Mouse (Mus musculus) limb, embryonic 12.5 days (tissue): ENCODE data around the gene Ccl2. TPM values are rescaled to one million over a fixed set of nuclear protein-coding genes. Genes with fewer than 3 reads are reported as not detected.

Source experiments
- ATAC-seq: fragments of 200-750 bp; cut with Nextera tagmentation; 2 replicates; pipeline ENCODE4 v1.8.0; 2017; ENCODE audit warnings: low read depth, moderate TSS enrichment; ENCODE audit not compliant: insufficient number of reproducible peaks, insufficient read depth, low FRiP score, low TSS enrichment
- H3K27ac ChIP-seq: fragments of 300-500 bp; sonication (generic); 2 replicates; pipeline ENCODE4 v1.5.1; 2016; ENCODE audit warnings: mild to moderate bottlenecking, moderate library complexity
- H3K27me3 ChIP-seq: fragments of 300-500 bp; sonication (generic); 2 replicates; pipeline ENCODE4 v1.6.1; 2016; ENCODE audit warnings: mild to moderate bottlenecking, moderate library complexity
- H3K36me3 ChIP-seq: fragments of 300-500 bp; sonication (generic); 2 replicates; pipeline ENCODE4 v1.6.1; 2016; ENCODE audit warnings: mild to moderate bottlenecking, moderate library complexity
- H3K4me1 ChIP-seq: fragments of 300-500 bp; sonication (generic); replicated peaks from 2 replicates; pipeline ENCODE4 v1.6.1; 2016
- H3K4me2 ChIP-seq: fragments of 300-500 bp; sonication (generic); 2 replicates; pipeline ENCODE4 v1.6.1; 2016; ENCODE audit warnings: mild to moderate bottlenecking, moderate library complexity
- H3K4me3 ChIP-seq: fragments of 300-500 bp; sonication (generic); replicated peaks from 2 replicates; pipeline ENCODE4 v1.5.1; 2016; ENCODE audit warnings: mild to moderate bottlenecking
- H3K9ac ChIP-seq: fragments of 300-500 bp; sonication (generic); replicated peaks from 2 replicates; pipeline ENCODE4 v1.6.1; 2016; ENCODE audit warnings: mild to moderate bottlenecking, moderate library complexity
- H3K9me3 ChIP-seq: fragments of 300-500 bp; sonication (generic); 2 replicates; pipeline ENCODE4 v1.6.1; 2016; ENCODE audit warnings: mild to moderate bottlenecking, moderate library complexity
- WGBS: fragments of 180-500 bp; shearing (Covaris S2); methylation state at CpG from one replicate; pipeline ENCODE4 v1.1.7; 2016; 5-methylcytosine and 5-hydroxymethylcytosine counted together
- polyA plus RNA-seq: library from polyadenylated mRNA; unstranded; fragments of >200 nt; fragmentation: Nextera tagmentation; extraction: Ambion mirVana; gene quantifications from 2 replicates; pipeline ENCODE4 v1.2.1, GENCODE M21; 2016

Gene Ccl2
- polyA plus RNA-seq, 1 experiment from 2014 or later, result 1.5 TPM

GRCm38 (mm10) chr11:82035857-82036256 is 486 bp downstream of the Ccl2 start:
- H3K36me3 ChIP-seq, result no peaks in the 10 kb centered on the region
- no peak overlapping the region for H3K27ac ChIP-seq
- peaks cover 3% of the 10 kb centered on the region; the same call in 1 of the 2 replicates for H3K4me1 ChIP-seq
- H3K27me3 ChIP-seq, result no peaks in the 10 kb centered on the region
- WGBS, result 92% methylated on average over 2 of the region's 2 CpGs
- ATAC-seq, result no peak
- no peaks in the 10 kb centered on the region for H3K9me3 ChIP-seq
- H3K4me2 ChIP-seq, result no peak overlapping the region
- H3K9ac ChIP-seq, result no peak overlapping the region
- no peak overlapping the region for H3K4me3 ChIP-seq

- Histone ChIP-seq H3K27ac (no peak within 1 kb of the TSS), H3K4me1 (no peaks in the 10 kb centered on the region; the same call in 1 of the 2 replicates), H3K4me3 (no peak within 1 kb of the TSS), H3K9ac (no peak within 1 kb of the TSS), H3K36me3 (no peaks in the 10 kb centered on the region), H3K27me3 (no peaks in the 10 kb centered on the region), H3K9me3 (no peaks in the 10 kb centered on the region), H3K4me2 (no peak within 1 kb of the TSS)
- no peak for ATAC-seq
- 29% methylated on average over 2 of the region's 2 CpGs for WGBS
These were observed 3.2 kb downstream of the Ccl2 start, which contains the start of gene Gm17268 for GRCm38 (mm10) chr11:82038535-82038934. Gene Gm17268 (minus strand): TSS chr11:82038562.

GRCm38 (mm10) chr11:82039132-82039660 is 3.8 kb downstream of the Ccl2 start:
- Histone ChIP-seq H3K4me3 (no peak overlapping the region), H3K9me3 (no peaks in the 10 kb centered on the region), H3K36me3 (no peaks in the 10 kb centered on the region), H3K4me1 (no peaks in the 10 kb centered on the region; the same call in 1 of the 2 replicates), H3K9ac (no peak overlapping the region), H3K27me3 (no peaks in the 10 kb centered on the region), H3K4me2 (no peak overlapping the region), H3K27ac (no peak overlapping the region)
- no peak for ATAC-seq
- WGBS, result 61% methylated on average over 3 of the region's 3 CpGs

GRCm38 (mm10) chr11:82041671-82042080 is 6.3 kb downstream of the Ccl2 start:
- H3K27ac ChIP-seq, result no peak overlapping the region
- ATAC-seq, result no peak
- H3K9ac ChIP-seq, result no peak overlapping the region
- no peaks in the 10 kb centered on the region for H3K27me3 ChIP-seq
- H3K4me3 ChIP-seq, result no peak overlapping the region
- H3K4me1 ChIP-seq, result no peaks in the 10 kb centered on the region
- H3K36me3 ChIP-seq, result no peaks in the 10 kb centered on the region
- H3K4me2 ChIP-seq, result no peak overlapping the region
- WGBS, result 95% methylated on average over 4 of the region's 4 CpGs
- H3K9me3 ChIP-seq, result no peaks in the 10 kb centered on the region

DNA sequence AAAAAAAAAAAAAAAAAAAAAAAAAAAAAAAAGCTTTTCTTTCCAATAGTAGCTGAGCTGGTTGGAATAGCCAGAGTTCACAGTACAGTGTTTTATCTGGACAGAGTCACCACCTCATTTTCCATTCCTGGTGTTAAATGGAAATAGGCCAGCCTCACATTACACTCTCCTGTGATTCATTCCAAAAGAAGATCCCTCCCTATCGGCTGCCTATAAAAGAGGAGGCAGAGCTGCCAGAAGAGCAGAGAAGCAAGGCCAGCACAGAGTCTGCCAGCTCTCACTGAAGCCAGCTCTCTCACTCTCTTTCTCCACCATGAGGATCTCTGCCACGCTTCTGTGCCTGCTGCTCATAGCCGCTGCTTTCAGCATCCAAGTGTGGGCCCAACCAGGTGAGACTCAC is 10.1 kb downstream of the Ccl2 start, which contains the start of gene Ccl7:
TSS of gene Ccl7 (plus strand) at position 242 of the 400 bp plus-strand sequence.
- H3K9ac ChIP-seq, result no peak within 1 kb of the TSS
- H3K4me1 ChIP-seq, result no peaks in the 10 kb centered on the region
- WGBS, result 78% methylated on average over 3 of the region's 3 CpGs
- ATAC-seq, result no peak
- H3K27me3 ChIP-seq, result no peaks in the 10 kb centered on the region
- no peak within 1 kb of the TSS for H3K27ac ChIP-seq
- H3K9me3 ChIP-seq, result no peaks in the 10 kb centered on the region
- no peaks in the 10 kb centered on the region for H3K36me3 ChIP-seq
- no peak within 1 kb of the TSS for H3K4me2 ChIP-seq
- no peak within 1 kb of the TSS for H3K4me3 ChIP-seq

- Histone ChIP-seq H3K4me3 (no peak overlapping the region), H3K9me3 (no peaks in the 10 kb centered on the region), H3K36me3 (no peaks in the 10 kb centered on the region), H3K4me1 (no peaks in the 10 kb centered on the region), H3K9ac (no peak overlapping the region), H3K4me2 (no peak overlapping the region), H3K27me3 (no peaks in the 10 kb centered on the region), H3K27ac (no peak overlapping the region)
- WGBS, result 26% methylated on average over 6 of the region's 6 CpGs
- ATAC-seq, result no peak
These were observed 12.5 kb downstream of the Ccl2 start for GRCm38 (mm10) chr11:82047746-82048415.

- Histone ChIP-seq H3K27me3 (no peaks in the 10 kb centered on the region), H3K4me1 (no peaks in the 10 kb centered on the region), H3K4me3 (no peak overlapping the region), H3K27ac (no peak overlapping the region), H3K9ac (no peak overlapping the region), H3K4me2 (no peak overlapping the region), H3K9me3 (no peaks in the 10 kb centered on the region), H3K36me3 (no peaks in the 10 kb centered on the region)
- no peak for ATAC-seq
- 87% methylated on average over 7 of the region's 7 CpGs for whole genome bisulfite sequencing
These were observed 18.5 kb downstream of the Ccl2 start for GRCm38 (mm10) chr11:82053849-82054248.

DNA sequence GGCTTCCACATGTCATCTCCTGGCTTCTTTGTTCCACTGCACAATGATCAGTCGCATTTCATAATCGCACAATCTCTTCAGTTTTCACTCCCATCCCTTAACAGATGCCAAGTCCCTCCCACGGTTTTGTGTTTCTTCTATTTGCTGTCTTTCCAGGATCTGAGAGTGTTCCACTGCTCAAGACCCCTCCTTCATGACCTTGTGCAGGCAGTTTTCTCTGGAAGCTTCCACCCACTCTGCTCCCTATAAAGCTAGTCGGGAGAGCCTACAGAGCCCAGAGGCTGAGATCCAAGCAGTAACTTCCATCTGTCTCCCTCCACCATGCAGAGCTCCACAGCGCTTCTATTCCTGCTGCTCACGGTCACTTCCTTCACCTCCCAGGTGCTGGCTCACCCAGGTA is 22.3 kb downstream of the Ccl2 start, which contains the start of gene Ccl11:
TSS of gene Ccl11 (plus strand) at position 178 of the 400 bp plus-strand sequence.
- no peak for ATAC-seq
- 82% methylated on average over 6 of the region's 6 CpGs for WGBS
- no peaks in the 10 kb centered on the region for H3K4me1 ChIP-seq

DNA sequence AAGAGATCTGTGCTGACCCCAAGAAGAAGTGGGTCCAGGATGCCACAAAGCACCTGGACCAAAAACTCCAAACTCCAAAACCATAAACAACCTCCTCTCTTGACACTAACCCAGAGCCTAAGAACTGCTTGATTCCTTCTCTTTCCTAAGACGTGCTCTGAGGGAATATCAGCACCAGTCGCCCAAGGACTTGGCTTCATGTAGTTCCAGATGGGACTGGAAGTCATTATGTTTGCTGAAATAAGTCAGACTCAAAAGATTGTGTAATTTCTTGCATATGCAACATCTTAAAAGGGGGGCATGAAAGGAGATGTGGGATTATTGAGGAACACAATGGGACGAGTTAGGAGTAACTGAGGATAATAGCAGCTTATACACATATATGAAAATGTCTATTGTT is 26.9 kb downstream of the Ccl2 start:
- H3K27me3 ChIP-seq, result no peaks in the 10 kb centered on the region
- H3K4me3 ChIP-seq, result no peak overlapping the region
- ATAC-seq, result no peak
- H3K27ac ChIP-seq, result no peak overlapping the region
- H3K36me3 ChIP-seq, result no peaks in the 10 kb centered on the region
- H3K4me2 ChIP-seq, result no peak overlapping the region
- 48% methylated on average over 3 of the region's 3 CpGs for WGBS
- no peak overlapping the region for H3K9ac ChIP-seq
- no peaks in the 10 kb centered on the region for H3K4me1 ChIP-seq
- no peaks in the 10 kb centered on the region for H3K9me3 ChIP-seq

More for the DNA sequence above, 22.3 kb downstream of the Ccl2 start, which contains the start of gene Ccl11:
- Histone ChIP-seq H3K9me3 (no peaks in the 10 kb centered on the region), H3K4me3 (no peak within 1 kb of the TSS), H3K9ac (no peak within 1 kb of the TSS), H3K27me3 (no peaks in the 10 kb centered on the region), H3K27ac (no peak within 1 kb of the TSS), H3K36me3 (no peaks in the 10 kb centered on the region), H3K4me2 (no peak within 1 kb of the TSS)

- H3K27ac ChIP-seq, result no peak overlapping the region
- H3K27me3 ChIP-seq, result no peaks in the 10 kb centered on the region
- H3K9me3 ChIP-seq, result no peaks in the 10 kb centered on the region
- H3K4me1 ChIP-seq, result no peaks in the 10 kb centered on the region
- H3K36me3 ChIP-seq, result no peaks in the 10 kb centered on the region
- H3K4me2 ChIP-seq, result no peak overlapping the region
- WGBS, result 86% methylated on average over 2 of the region's 2 CpGs
- no peak overlapping the region for H3K4me3 ChIP-seq
- H3K9ac ChIP-seq, result no peak overlapping the region
- ATAC-seq, result no peak
These were observed 28.1 kb downstream of the Ccl2 start for GRCm38 (mm10) chr11:82063454-82063853.

- Histone ChIP-seq H3K9me3 (no peaks in the 10 kb centered on the region), H3K4me2 (no peak overlapping the region), H3K27ac (no peak overlapping the region), H3K4me1 (no peaks in the 10 kb centered on the region), H3K9ac (no peak overlapping the region), H3K36me3 (no peaks in the 10 kb centered on the region), H3K4me3 (no peak overlapping the region), H3K27me3 (no peaks in the 10 kb centered on the region)
- WGBS, result 83% methylated on average over 7 of the region's 7 CpGs
- ATAC-seq, result no peak
These were observed 31.7 kb downstream of the Ccl2 start for GRCm38 (mm10) chr11:82066953-82067571.
